Mouse (Mus musculus): ENCODE results near the gene Dyrk4.

Gene Dyrk4

GRCm38 (mm10) chr6:126921111-126921881, at the start of gene Dyrk4:
Dyrk4 (minus strand) TSS chr6:126921839.
- peak; percentile 13 to 27 for DNase-seq

GRCm38 (mm10) chr6:126966241-126967026, 44.8 kb upstream of the Dyrk4 start:
- no peak for DNase-seq

GRCm38 (mm10) chr6:126963426-126963825, 41.8 kb upstream of the Dyrk4 start:
- DNase-seq, result no peak

GRCm38 (mm10) chr6:126962709-126963108, 41.1 kb upstream of the Dyrk4 start:
- DNase-seq, result no peak

- no peak for DNase-seq
Observed at GRCm38 (mm10) chr6:126961371-126962018, 39.9 kb upstream of the Dyrk4 start.

GRCm38 (mm10) chr6:126955734-126956133, 34.1 kb upstream of the Dyrk4 start:
- peak; percentile 91 to 94 for DNase-seq

GRCm38 (mm10) chr6:126948336-126948735, 26.7 kb upstream of the Dyrk4 start:
- no peak for DNase-seq

- DNase-seq, result peak; percentile 15 to 35
Observed at GRCm38 (mm10) chr6:126940451-126940850, 18.8 kb upstream of the Dyrk4 start.

- peak; percentile 97 to 98 for DNase-seq
Observed at GRCm38 (mm10) chr6:126939487-126940171, 18.0 kb upstream of the Dyrk4 start, which contains the start of the genes Rad51ap1 and D6Wsu163e. Rad51ap1 (minus strand) TSS chr6:126939587. D6Wsu163e (plus strand) TSS chr6:126939962.

- no peak for DNase-seq
Observed at GRCm38 (mm10) chr6:126938853-126939486, 17.3 kb upstream of the Dyrk4 start.

GRCm38 (mm10) chr6:126938047-126938446, 16.4 kb upstream of the Dyrk4 start:
- DNase-seq, result peak; percentile 14 to 24

- no peak for DNase-seq
Observed at GRCm38 (mm10) chr6:126932896-126933295, 11.3 kb upstream of the Dyrk4 start.

GRCm38 (mm10) chr6:126914928-126915327, 6.7 kb downstream of the Dyrk4 start:
- DNase-seq, result no peak

- DNase-seq, result no peak
Observed at GRCm38 (mm10) chr6:126910727-126911126, 10.9 kb downstream of the Dyrk4 start.

- DNase-seq, result no peak
Observed at GRCm38 (mm10) chr6:126907876-126908275, 13.8 kb downstream of the Dyrk4 start.

- DNase-seq, result no peak
Observed at GRCm38 (mm10) chr6:126907378-126907777, 14.3 kb downstream of the Dyrk4 start.

- no peak for DNase-seq
Observed at GRCm38 (mm10) chr6:126877118-126877517, 44.5 kb downstream of the Dyrk4 start.

- no peak for DNase-seq
Observed at GRCm38 (mm10) chr6:126852881-126853280, 68.8 kb downstream of the Dyrk4 start, which contains the start of gene Akap3. Akap3 (plus strand) TSS chr6:126853098.

- peak; percentile 98 for DNase-seq
Observed at GRCm38 (mm10) chr6:126848712-126849704, 72.6 kb downstream of the Dyrk4 start, which contains the start of gene Ndufa9. Ndufa9 (minus strand) TSS chr6:126849136.

GRCm38 (mm10) chr6:126836628-126837027, 85.0 kb downstream of the Dyrk4 start:
- no peak for DNase-seq
